ENCODE assay signal across 26 mouse cellular contexts in the genomic region with DNA sequence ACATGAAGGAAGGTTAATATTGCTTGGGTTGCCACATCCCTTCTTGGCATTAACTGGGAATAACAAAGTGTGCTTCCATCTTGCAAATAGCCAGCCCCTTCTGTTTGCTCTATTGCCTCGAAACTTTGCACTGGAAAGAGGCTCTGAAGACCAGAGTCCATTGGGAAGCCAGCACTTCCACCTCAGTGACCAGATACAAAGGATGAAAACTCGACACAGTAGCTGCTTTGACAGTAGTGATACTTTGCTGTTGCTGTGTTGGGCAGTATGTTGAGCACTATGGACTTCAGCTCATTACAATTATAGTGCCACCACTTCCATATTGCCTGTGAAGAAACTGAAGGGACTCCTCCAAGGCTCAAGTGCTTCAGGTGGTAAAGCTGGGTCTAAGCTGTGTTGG.
"Had no signal": no experiment of that assay in that cellular context is flagged by ENCODE, and none has a peak within 500 bp of the region (broad histone marks: within the 10 kb centered on the region; RNA-seq: fewer than 3 reads in every experiment).

No protein-coding gene starts in this region.

- H3K27ac ChIP-seq: embryonic facial prominence, embryonic 10.5 days; embryonic facial prominence, embryonic 12.5 days; embryonic facial prominence, embryonic 13.5 days; embryonic facial prominence, embryonic 15.5 days; forebrain, embryonic 10.5 days; forebrain, embryonic 12.5 days; forebrain, embryonic 13.5 days; forebrain, embryonic 15.5 days; gastrocnemius, adult 2 months; heart, adult 2 months had no signal

- DNase-seq: cerebellum, adult 8-10 months; cerebellum, adult 9-10 months; cerebellum, adult 9-11 months; cerebellum, postnatal 10 days; cerebellum, postnatal 14 days; cerebellum, postnatal 25 days; cerebellum, postnatal 36 days; embryo, embryonic 11 days; forebrain, postnatal 0 days; gastrocnemius, adult 2 months; gastrocnemius, postnatal 10 days; gastrocnemius, postnatal 14 days; gastrocnemius, postnatal 25 days; gastrocnemius, postnatal 36 days; heart, adult 11 months; heart, adult 18-20 months; heart, adult 2 months had no signal

- H3K27me3 ChIP-seq: embryonic facial prominence, embryonic 12.5 days; embryonic facial prominence, embryonic 13.5 days; embryonic facial prominence, embryonic 15.5 days; forebrain, embryonic 12.5 days; forebrain, embryonic 13.5 days; forebrain, embryonic 15.5 days had no signal

- H3K4me1 ChIP-seq: embryonic facial prominence, embryonic 12.5 days; embryonic facial prominence, embryonic 13.5 days; embryonic facial prominence, embryonic 15.5 days had no signal

- H3K4me3 ChIP-seq: embryonic facial prominence, embryonic 10.5 days; embryonic facial prominence, embryonic 12.5 days; embryonic facial prominence, embryonic 13.5 days; embryonic facial prominence, embryonic 15.5 days; erythroblast, embryonic 14.5 days; forebrain, embryonic 10.5 days; forebrain, embryonic 12.5 days; forebrain, embryonic 13.5 days; forebrain, embryonic 15.5 days; gastrocnemius, adult 2 months; heart, adult 2 months had no signal

- H3K36me3 ChIP-seq: embryonic facial prominence, embryonic 15.5 days had no signal
